Mouse (Mus musculus) layer of hippocampus, adult 2 months (tissue): ENCODE data around the gene Defb35. TPM values are rescaled to one million over a fixed set of nuclear protein-coding genes. Genes with fewer than 3 reads are reported as not detected.
"Not testable (repeated sequence)": the region's sequence is repeated elsewhere in the genome, so short reads cannot be mapped to it uniquely, and the experiment has no call there.

Experiments
- DNase-seq, 2 experiments: peaks; one replicate each; pipeline ENCODE4 v3.0.0; 2022; ENCODE audit warnings: low spot score in 2 of 2
- H3K27ac ChIP-seq: fragments of 200-600 bp; 2 replicates; pipeline ENCODE4 v1.8.1; 2022
- H3K4me3 ChIP-seq: fragments of 200-600 bp; 2 replicates; pipeline ENCODE4 v1.8.1; 2022; ENCODE audit warnings: mild to moderate bottlenecking
- CTCF ChIP-seq: fragments of 200-600 bp; conservative IDR thresholded peaks from 2 replicates; pipeline ENCODE4 v1.8.1; 2022; ENCODE audit warnings: antibody characterized with exemption, mild to moderate bottlenecking, moderate library complexity
- long read RNA-seq, 2 experiments: library from polyadenylated mRNA; stranded (forward); transcript quantifications; one replicate each; pipeline ENCODE4 v2.0.0; 2021; ENCODE audit warnings: borderline mapping rate in 2 of 2
- total RNA-seq, 2 experiments: library from RNA; stranded (reverse); gene quantifications; 2 replicates each; pipeline ENCODE4 v1.2.3; 2021

Defb35 gene
- not detected for total RNA-seq
- long read RNA-seq, experiment 1, result 0 reads
- long read RNA-seq, experiment 2, result 0 reads

DNA sequence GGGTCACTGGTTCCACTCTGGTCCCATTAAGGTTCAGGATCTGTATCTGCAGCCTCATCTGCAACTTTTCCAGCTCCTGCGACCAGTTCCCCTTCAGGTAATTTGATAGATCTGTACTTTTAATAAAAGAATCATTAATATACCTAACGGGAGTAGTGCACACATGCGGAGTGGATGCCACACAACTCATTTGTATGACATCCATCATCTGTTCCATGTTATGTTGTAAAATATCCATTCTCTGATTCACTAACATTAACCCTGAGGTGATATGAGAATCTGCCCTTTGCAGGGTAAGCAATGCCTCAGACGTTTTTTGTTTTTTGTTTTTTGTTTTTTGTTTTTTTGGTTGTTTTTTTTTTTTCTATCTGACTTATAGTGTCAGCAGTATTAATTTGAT, at the start of gene Defb35:
Defb35 (plus strand) TSS at position 301 of the 400 bp plus-strand sequence.
- H3K4me3 ChIP-seq, DNase-seq, H3K27ac ChIP-seq: not testable (repeated sequence)

DNA sequence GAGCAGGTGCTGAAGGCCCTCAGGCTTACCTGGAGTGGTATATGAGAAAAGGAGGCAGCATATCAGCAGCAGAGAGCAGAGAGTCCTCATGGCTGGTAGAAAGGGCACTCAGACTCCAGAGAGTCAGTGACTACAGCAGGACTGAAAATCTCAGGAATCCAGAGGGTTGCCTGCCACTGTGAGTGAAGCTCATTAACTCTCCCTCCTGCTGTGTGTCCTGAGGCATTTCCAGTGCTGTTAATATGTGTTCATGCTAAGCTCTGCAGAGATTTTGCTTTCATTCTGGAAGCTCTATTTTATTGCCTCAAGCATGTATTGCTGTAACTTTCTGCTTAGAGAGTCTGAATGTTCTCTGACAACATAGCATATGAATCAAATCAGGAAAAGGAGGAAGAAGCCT, 31.9 kb upstream of the Defb35 start, which contains the start of gene Defb11:
Defb11 (minus strand) TSS at position 123 of the 400 bp plus-strand sequence.
- H3K27ac ChIP-seq, DNase-seq, H3K4me3 ChIP-seq: not testable (repeated sequence)

DNA sequence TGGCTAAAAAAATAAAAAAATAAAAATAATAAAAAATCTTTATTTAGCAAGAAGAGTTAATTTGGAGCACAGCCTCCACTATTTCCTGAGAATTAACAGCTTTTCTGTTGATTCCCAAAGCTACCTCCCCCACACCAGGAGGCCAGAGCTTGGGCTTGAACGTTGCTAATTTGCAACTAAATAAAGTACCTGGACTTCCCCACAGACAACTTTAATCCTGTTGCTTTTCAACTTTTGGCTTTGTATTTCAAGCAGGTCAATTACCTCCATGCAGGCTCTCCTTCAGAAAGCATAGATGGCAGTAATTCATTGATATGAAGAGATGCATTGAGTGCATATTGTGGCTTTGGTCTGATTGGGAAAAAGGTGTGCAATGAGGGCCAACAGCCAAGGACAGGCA, 26.2 kb upstream of the Defb35 start:
- no peak for TF ChIP-seq CTCF

DNA sequence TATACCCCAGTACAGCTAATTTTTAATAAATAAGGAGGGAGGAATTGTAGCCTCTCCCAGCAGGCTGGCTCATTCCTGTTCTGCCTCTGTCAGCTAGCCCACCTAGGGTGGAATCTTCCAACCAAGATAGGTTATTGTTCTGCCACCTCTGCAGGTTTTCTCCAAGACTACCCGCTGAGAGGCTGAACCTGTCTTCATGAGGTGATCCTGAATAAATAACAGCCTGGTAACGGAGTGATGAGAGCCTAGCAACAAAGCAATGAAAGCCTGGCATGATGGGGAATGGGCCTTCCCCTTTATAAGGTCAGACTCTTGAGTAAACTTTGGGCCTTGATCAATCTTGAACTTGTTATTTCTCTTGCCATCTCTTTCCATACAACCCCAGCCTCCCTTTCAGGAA, 25.6 kb upstream of the Defb35 start:
- no peak for TF ChIP-seq CTCF
- Histone ChIP-seq H3K4me3 (no peak overlapping the region), H3K27ac (no peak overlapping the region)
- no peak for DNase-seq

More for the DNA sequence above, 26.2 kb upstream of the Defb35 start:
- no peak for DNase-seq
- Histone ChIP-seq H3K4me3 (no peak overlapping the region), H3K27ac (no peak overlapping the region)

DNA sequence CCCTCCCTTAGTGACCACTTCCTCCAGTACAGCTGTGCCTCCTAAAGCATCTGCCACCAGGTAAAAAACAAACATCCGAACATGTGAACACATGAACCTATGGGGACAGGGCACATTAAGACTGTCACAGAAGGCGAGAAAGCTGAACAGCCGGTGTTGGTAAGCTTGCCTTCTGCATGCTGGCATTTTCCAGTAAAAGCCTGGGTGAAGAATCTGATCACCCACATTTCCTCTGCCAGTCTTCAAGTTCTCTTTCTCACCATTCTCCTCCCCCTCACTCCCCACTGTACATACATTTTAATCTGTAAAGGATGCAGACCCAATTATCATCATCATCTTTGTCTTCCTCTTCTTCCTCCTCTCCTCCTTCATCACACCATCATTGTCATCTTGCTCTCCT, 22.5 kb upstream of the Defb35 start:
- no peak overlapping the region for H3K27ac ChIP-seq
- no peak overlapping the region for H3K4me3 ChIP-seq
- DNase-seq, result peak; percentile 12 to 25
- no peak for TF ChIP-seq CTCF

DNA sequence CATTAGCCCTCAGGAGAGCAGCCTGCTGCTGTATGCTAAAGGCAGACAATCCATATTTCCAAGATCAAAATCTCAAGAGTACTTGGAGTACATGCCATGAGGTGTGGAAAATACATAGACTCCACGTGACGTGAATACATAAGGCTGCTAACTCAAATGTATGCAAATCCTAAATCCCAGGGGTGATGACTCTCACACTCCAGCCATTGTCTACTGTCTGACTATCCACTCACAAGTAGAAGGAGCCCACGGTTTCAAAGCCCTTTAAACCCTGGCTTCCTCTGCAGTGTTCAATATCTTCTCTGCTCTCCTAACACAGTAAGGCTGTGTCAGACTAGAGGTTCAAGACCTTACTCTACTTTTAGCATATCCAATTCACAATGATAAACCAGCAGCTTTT, 7.4 kb upstream of the Defb35 start:
- H3K27ac ChIP-seq, H3K4me3 ChIP-seq, DNase-seq: not testable (repeated sequence)

DNA sequence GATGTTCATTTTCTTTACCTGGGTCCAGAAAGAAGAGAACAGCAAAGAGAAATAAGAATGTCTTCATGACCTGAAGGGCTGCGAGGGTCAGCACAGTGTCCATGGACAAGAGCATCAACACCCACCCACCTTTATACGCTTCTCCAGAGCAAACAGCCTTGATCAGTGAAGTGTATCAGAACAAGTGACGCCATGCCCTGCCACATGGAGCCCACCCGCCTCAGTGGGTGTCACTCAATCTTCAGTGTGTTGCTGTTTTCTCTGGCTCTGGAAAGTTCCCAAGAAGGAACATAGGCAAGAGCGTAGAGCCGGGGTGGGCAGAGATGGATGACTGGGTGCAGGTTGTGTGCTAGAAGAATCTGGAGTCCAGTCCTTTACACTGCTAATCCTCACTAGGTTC, 5.5 kb upstream of the Defb35 start, which contains the start of gene Defb15:
Defb15 (minus strand) TSS at position 101 of the 400 bp plus-strand sequence.
- DNase-seq, result no peak
- Histone ChIP-seq H3K27ac (no peak within 1 kb of the TSS), H3K4me3 (no peak within 1 kb of the TSS)
- no peak for TF ChIP-seq CTCF

DNA sequence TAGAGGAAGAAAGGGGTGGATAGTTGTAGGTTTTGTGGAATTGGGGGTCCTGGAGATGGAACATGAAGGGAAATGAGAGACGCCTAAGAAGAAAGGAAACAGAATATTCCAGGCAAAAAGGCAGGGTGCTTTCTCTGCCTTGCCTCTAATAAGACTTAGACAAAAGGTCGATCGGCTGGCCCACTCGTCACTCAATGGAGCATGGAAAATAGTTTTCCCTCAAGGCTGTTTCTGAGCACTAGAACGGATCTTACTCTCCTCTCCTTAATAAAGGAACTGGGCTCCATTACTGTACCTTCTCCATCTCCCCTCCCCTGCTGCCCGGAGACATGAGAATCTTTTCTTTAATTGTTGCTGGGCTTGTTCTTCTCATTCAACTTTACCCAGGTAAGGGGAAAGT, 8.3 kb downstream of the Defb35 start, which contains the start of gene Defb13:
Defb13 (plus strand) TSS at position 301 of the 400 bp plus-strand sequence.
- no peak for TF ChIP-seq CTCF
- H3K4me3 ChIP-seq, result no peak within 1 kb of the TSS
- no peak for DNase-seq
- H3K27ac ChIP-seq, result no peak within 1 kb of the TSS

DNA sequence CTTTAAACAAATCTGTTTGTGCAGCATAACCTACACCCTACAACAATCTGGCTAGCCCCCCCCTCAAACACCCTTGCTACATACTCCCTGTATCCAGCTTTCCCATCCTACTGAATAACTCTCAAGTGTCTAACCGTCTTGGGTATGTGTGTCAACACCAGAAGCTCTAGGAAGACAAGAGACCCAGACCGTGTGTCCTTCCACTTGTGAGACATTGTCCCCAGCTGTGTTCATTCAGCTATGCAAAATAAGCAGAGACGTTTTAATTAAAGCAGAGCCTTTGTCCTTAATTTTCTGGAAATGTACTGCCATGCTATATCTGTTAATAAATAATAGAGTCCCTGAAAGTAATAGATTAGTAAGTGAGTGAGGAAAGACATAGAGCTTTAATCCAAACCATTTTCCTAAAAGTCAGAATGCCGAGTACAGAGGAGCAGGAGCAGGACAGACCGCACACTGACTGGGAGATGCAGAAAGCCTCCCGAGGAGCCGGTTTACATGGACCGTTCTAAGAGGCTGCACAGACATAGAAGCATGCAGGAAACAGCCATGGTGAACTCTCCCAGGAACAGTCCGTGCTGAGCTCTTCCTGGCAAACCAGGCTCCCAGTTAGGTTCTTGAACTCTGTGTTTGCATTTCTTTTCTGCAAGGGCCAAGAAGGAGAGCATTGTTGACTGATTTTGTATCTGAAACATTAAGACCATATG, 9.3 kb downstream of the Defb35 start:
- H3K27ac ChIP-seq, result no peak overlapping the region
- no peak for DNase-seq
- H3K4me3 ChIP-seq, result no peak overlapping the region
- no peak for TF ChIP-seq CTCF

DNA sequence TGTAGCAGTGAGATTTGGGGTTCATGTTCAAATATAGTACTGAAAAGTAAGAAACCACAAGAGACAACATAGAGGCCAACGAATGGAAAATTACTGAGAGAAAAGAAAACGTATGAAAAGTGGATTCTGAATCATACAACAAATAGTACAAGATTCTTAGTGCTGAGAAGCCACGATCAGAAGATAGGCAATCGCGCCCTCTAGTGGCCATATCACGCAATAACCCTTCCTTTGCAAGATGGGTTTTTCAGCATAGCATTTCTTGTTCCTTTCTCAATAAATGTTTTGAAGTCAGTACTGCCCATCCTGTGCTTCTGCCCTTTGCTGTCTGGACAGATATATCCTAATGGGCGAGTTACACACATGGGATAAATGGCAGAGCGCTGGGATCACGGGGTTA, 17.2 kb downstream of the Defb35 start:
- DNase-seq, result peak; percentile 11 to 56
- Histone ChIP-seq H3K4me3 (no peak overlapping the region), H3K27ac (no peak overlapping the region)
- peak; percentile 89 for TF ChIP-seq CTCF

DNA sequence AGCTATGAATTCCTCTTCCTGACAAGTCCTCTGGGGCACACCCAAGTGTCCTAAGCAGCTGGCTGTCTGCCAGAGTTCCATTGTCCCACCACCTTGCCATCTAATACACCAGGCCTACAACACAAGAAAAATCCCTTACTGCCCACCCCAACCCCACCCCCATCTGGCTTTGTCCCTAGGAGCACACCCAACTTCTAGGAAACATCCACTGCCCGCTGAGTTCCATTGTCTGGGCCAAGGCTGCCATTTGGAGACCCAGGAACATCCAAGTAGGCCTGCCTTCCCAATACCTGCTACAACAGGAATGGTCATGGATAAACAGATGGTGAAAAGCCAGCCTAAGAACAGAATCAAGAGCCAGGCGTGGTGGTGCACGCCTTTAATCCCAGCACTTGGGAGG, 18.2 kb downstream of the Defb35 start:
- no peak for DNase-seq
- no peak overlapping the region for H3K4me3 ChIP-seq
- H3K27ac ChIP-seq, result no peak overlapping the region
- TF ChIP-seq CTCF, result no peak

DNA sequence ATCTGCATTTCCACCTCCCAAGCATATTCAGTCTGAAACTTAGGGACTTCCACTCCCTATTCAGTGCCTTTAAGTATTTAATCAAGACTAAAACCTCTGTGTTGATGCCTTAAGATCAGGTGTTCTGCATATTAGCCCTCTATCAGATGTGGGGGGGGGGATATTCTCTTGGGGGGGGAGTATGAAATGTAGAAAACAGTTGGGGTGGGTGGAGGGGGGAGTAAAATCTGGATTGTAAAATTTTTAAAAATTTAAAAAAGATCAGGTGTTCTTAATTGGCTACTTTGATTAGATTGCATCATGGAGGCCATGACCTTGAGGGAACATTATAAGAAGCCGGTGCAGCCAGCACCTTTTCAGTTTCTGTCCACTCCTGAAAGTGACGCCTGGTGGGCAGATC, 20.3 kb downstream of the Defb35 start, which contains the start of gene Fam90a1a:
Fam90a1a (plus strand) TSS at position 301 of the 400 bp plus-strand sequence.
- Histone ChIP-seq H3K4me3 (no peak within 1 kb of the TSS), H3K27ac (no peak within 1 kb of the TSS)
- no peak for DNase-seq
- no peak for TF ChIP-seq CTCF

DNA sequence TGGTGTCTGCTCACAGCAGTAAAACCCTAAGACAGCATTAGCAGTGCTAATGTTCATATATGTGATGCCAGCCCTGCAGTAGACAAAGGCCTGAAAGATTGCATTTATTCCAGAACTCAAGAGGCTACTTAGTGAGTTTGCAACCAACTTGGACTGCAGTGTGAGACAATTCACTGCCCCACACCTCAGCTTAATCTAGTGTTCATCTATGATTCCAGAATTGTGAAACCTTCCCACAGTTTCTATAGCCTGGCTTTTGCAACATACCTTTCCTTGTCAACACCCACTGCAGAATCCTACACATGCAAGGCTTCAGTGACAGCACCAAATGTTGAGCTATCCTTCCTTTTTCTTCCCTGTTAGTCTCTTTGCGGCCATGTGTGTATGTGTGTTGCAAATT, 28.5 kb downstream of the Defb35 start:
- Histone ChIP-seq H3K4me3 (no peak overlapping the region), H3K27ac (no peak overlapping the region)
- no peak for DNase-seq
- TF ChIP-seq CTCF, result no peak

DNA sequence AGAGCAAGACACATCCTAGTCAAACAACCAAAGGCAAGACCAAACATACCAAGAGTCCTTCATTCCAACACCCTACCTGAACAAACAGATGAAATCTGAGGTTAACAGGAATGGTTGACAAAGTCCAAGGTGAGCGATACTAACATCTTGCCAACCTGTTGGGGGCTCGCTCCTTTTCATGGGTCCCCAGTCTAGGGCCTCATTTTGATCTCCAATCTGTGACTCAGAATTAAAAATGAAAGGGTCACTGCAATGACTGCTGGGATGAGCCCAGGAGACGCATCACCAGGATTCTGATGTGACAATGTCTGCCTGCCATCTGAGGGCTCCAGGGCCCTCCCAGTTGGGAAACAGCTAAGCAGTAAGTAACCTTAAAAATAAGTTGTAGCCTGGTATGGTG, 31.3 kb downstream of the Defb35 start, which contains the start of gene Ccdc70:
Ccdc70 (plus strand) TSS at position 301 of the 400 bp plus-strand sequence.
- Histone ChIP-seq H3K4me3 (no peak within 1 kb of the TSS), H3K27ac (no peak within 1 kb of the TSS)
- no peak for TF ChIP-seq CTCF
- DNase-seq, result no peak
